Mouse (Mus musculus) monocyte, adult 2 months (primary cell): ENCODE data around the gene Inpp5d.
"Not testable (repeated sequence)": the region's sequence is repeated elsewhere in the genome, so short reads cannot be mapped to it uniquely, and the experiment has no call there.

ENCODE experiments used
- DNase-seq, 2 experiments: peaks; one replicate each; pipeline ENCODE4 v3.0.0; 2022; ENCODE audit warnings: low spot score in 2 of 2, low read depth in 1 of 2

The Inpp5d gene

DNA sequence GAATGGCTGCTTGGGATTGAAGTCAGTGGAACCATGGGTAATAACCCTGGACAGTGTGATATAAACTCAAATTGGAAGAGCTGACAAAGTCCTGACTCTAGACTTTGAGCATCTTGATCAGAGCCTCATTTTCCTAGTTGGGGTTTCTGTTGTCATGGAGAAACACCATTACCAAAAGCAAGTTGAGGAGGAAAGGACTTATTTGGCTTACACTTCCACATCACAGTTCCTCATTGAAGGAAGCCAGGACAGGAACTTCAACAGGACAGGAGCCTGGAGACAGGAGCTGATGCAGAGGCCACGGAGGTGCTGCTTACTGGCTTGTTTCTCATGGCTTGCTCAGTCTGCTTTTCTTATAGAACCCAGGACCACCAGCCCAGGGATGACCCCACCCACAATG, 31.3 kb downstream of the Inpp5d start:
- no peak for DNase-seq

DNA sequence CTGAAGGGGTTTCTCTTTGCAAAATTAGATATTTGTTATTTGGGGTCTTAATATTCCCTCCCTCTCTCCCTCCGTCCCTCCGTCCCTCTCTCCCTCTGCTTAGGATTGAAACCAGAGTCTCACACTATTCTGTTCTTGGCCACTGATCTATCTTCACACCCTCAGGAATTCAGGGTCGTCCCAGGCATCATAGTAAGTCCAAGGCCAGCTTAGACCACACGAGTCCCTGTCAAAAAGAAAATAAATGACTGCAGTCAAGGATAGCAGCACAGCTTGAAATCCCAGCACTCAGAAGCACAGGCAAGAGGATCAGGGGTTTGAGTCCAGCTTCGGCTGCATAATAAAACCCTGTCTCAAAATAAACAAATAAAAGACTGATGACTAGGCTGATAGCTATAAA, 35.0 kb downstream of the Inpp5d start:
- no peak for DNase-seq

- peak in 1 of 2 experiments; percentile 53 for DNase-seq
Observed at GRCm38 (mm10) chr1:87658063-87658462, 38.0 kb downstream of the Inpp5d start.

DNA sequence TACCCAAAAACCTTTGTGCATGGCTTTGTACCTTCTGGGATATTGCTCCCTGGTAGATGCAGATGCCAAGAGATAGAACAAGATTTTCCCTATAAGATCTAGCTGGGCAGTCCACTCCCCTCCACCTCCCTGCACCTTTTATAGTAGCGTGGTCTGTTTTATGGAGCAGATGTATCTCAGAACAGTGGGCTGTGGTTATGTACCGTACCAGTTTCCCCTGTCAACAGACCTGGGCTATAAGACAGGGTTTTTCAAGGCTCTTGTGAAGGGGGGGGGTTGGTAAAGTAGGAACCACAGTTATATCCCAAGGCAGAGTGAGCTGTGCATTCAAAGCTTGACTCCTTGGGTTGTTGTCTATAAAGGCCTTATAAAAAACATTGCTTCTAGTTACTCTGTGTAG, 38.4 kb downstream of the Inpp5d start:
- no peak for DNase-seq

GRCm38 (mm10) chr1:87658937-87659617, 39.0 kb downstream of the Inpp5d start:
- DNase-seq: peak; percentile 64 to 73

DNA sequence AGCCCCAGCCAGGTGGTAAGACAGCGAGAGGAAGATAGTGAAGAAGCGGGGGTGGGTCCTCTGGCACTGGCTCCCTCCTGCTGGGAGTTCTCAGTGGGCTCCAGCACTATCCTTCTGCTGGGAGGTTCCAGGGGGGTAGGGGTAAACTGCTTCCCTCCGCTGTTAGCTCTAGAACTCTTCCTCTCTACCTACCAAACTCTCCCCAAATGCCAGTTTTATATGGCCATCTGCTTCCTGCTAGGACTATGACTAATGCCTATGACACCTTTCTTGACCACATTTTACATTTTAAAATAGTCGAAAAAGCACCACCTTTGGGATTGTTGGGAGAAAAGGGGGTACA, 39.5 kb downstream of the Inpp5d start:
- DNase-seq: no peak

DNA sequence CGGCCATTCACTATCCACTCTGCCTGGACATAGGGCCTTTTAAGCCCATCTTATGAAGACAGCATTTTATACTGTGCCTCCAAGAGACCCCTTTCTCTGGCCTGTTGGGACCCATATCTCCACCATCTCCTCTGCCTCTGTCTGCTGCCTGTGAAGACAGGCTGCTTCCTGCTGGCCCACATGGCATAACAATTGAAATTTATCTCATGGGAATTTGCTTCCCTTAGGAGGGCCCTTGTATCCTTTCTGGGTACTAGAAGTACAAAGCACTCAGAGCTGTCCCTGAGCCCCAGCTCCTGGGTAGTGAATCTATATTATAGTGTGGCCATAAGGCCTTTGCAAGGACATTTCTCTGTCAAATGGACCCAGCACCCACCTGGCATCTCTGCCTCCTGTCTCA, 40.6 kb downstream of the Inpp5d start:
- no peak for DNase-seq

GRCm38 (mm10) chr1:87663992-87664391, 43.9 kb downstream of the Inpp5d start:
- no peak for DNase-seq

DNA sequence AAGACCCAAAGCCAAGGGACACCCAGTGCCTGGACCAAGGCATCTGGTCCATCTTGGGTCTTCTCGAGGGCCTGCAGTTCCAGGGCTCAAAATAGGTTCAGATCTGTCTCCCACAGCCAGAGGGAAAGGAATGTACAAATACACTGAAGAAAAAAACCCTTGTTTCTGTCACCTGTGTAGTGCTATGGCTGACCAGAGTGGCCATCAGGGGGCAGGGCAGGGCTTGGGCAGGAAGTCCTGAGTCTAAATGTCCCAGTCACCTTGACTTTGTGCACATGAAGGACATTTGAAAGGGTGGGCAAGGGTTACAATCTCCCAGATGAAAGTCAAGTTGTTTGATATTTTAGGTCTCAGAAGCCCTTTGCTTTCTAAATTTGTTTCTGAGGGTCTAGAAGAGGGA, 46.9 kb downstream of the Inpp5d start:
- no peak for DNase-seq

DNA sequence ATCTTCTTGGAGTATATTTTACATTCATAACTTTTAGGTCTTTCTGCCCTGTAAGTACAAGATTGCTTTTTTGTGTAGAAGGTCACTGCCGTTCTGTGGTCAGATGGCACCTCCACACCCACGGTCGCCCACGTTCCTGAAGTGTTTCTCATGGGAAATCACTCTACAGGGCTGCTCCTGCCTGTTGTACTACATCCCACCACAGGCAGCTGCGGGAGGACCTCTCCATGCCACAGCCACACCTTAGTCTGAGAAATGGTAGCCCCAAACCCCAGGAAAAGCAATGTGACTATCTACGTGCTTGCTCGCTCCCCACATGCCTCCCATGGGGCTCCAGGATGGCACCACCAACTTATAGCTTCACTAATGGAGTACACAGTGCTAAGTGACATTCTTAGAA, 48.2 kb downstream of the Inpp5d start:
- no peak for DNase-seq

GRCm38 (mm10) chr1:87671483-87671882, 51.4 kb downstream of the Inpp5d start:
- DNase-seq: no peak

DNA sequence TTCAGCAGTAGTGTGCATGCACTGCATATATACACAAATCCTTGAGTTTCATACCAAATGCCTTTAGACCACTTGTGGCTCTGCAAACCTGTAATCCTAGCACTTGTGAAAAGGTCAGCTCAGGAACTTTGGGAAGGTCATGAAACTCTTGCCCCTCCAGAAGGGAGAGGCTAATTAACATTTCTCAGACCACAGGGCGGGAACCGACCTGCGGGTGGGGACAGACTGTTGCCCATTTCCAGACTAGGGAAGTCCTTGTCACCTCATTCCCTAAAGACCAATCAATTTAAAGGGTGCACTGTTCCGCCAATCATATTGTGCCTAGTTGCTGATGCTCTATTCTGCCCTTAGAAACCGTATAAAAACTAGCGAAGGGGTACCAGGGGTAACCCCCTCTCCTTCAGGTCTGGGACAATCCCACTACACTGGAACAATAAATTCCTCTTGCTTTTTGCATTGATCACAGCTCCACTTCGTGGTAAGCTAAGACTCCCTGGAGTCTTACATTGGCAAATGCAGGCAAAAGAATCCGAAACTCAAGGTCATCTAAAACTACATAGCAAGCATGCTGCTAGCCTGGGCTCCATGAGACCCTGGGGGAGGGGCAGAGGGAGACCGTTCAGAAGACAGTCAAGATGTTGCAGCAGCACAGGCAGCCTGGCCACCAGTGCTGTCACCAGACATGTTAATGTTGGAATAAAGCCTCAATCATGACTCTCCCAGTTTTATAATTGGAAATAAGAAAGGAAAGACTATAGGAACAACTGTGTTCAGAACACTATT, 53.9 kb downstream of the Inpp5d start:
- no peak for DNase-seq

DNA sequence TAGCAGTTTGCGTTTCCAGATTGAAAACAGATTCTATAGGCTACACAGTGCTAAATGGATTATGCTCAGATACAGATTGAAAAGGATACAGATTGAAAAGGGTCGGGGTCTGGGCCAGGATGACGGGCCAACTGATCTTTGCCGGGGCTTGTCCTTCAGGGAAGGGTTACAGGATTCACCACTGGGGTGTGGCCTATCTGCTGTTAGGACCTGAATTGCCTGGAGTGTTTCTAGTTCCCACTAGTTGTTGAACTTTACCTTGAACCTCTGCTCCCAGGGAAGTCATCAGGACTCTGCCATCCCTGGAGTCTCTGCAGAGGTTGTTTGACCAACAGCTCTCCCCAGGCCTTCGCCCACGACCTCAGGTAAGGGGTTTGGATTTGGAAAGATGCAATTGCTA, 55.9 kb downstream of the Inpp5d start:
- no peak for DNase-seq

DNA sequence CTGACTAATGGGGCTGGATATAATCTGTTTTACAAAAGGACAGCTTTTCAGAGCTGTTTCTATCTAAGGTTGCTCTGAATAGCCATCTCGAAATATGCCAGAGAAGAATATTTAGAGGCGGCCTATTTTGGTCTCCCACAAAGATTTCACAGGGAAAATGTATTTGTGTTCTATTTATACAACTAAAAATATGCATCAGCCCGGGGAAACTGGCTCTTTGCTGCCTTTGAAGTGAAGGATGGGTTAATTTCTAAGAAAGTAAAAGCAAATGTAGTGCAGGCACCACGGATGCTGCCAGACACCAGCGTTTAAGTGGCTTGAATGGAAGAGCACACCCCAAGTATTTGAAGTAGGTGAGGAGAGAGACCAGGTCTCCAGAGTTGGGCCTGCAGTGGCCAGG, 59.0 kb downstream of the Inpp5d start:
- DNase-seq: no peak

GRCm38 (mm10) chr1:87680950-87681349, 60.8 kb downstream of the Inpp5d start:
- DNase-seq: no peak

- DNase-seq: not testable (repeated sequence)
Observed at GRCm38 (mm10) chr1:87682473-87682872, 62.4 kb downstream of the Inpp5d start.

- no peak for DNase-seq
Observed at GRCm38 (mm10) chr1:87684071-87684470, 64.0 kb downstream of the Inpp5d start.

DNA sequence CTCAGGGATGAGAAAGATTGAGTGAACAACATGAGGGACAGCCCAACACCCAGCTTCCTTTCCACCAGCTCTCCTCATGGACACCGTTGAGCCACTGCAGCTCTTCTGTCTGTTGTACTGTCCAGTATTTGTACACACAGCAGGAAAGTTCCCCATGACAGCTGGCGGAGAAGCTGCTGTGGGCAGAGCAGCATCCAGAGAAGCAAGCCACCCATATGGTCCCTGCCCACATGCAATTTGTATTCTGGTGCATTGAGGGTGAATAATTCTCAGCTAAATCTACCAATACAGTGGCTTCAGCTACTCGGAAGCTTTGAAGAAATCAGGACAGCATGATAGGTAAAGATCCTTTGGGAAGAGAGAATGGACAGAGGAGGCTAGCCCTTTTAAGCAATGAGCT, 64.7 kb downstream of the Inpp5d start:
- DNase-seq: no peak

- no peak for DNase-seq
Observed at GRCm38 (mm10) chr1:87686351-87686750, 66.2 kb downstream of the Inpp5d start.

GRCm38 (mm10) chr1:87687009-87687408, 66.9 kb downstream of the Inpp5d start:
- DNase-seq: no peak

GRCm38 (mm10) chr1:87689661-87690341, 69.7 kb downstream of the Inpp5d start:
- no peak for DNase-seq

DNA sequence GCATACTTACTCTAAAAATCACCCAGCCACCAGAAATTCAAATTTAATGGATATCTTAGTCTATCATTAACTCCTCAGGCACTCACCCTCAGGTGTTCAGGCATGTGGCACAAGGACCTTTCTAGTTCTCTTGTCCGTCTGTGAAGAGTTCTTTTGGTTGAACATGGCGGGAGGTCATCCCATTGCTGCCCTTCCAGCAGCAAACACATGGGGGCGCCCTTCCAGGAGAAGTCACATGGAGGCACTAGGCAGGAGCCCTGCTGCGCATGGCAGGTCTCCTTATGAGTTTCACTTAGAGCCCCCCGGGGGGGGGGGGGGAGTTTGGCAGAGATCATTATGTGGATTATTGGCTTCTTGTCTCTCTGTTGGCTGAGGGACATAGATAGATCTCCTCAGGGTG, 76.2 kb downstream of the Inpp5d start:
- peak in 1 of 2 experiments; percentile 37 for DNase-seq
